Mouse (Mus musculus) heart, adult 2 months (tissue): ENCODE data around the gene Slc48a1. TPM values are rescaled to one million over a fixed set of nuclear protein-coding genes. Genes with fewer than 3 reads are reported as not detected.

Experiments used
- DNase-seq, 2 experiments: peaks; one replicate each; pipeline ENCODE4 v3.0.0; 2021
- H3K27ac ChIP-seq: fragments of 200-600 bp; 2 replicates; pipeline ENCODE4 v1.8.1; 2022
- H3K27me3 ChIP-seq: fragments of 200-500 bp; 2 replicates; pipeline ENCODE4 v1.6.1; 2012; ENCODE audit warnings: mild to moderate bottlenecking, low read length, inconsistent platforms, mixed read lengths; ENCODE audit not compliant: control insufficient read depth, insufficient read depth
- H3K36me3 ChIP-seq: fragments of 200-500 bp; 2 replicates; pipeline ENCODE4 v1.6.1; 2012; ENCODE audit warnings: low read length, inconsistent platforms; ENCODE audit not compliant: control insufficient read depth, insufficient read depth
- H3K4me1 ChIP-seq: fragments of 200-500 bp; 2 replicates; pipeline ENCODE4 v1.6.1; 2011; ENCODE audit warnings: low read length; ENCODE audit not compliant: control insufficient read depth, insufficient read depth
- H3K4me3 ChIP-seq: fragments of 200-600 bp; 2 replicates; pipeline ENCODE4 v1.8.1; 2022
- H3K79me2 ChIP-seq: fragments of 200-500 bp; replicated peaks from 2 replicates; pipeline ENCODE4 v1.6.1; 2012; ENCODE audit warnings: mild to moderate bottlenecking, inconsistent platforms, low read length, moderate library complexity, mixed read lengths; ENCODE audit not compliant: control insufficient read depth, insufficient read depth
- H3K9ac ChIP-seq: fragments of 200-500 bp; 2 replicates; pipeline ENCODE4 v1.6.1; 2012; ENCODE audit warnings: low read depth, mild to moderate bottlenecking, control low read depth, inconsistent platforms, low read length, mixed read lengths
- CTCF ChIP-seq: fragments of 200-600 bp; IDR thresholded peaks from 2 replicates; pipeline ENCODE4 v1.8.1; 2022; ENCODE audit warnings: antibody characterized with exemption, mild to moderate bottlenecking, moderate library complexity
- EP300 ChIP-seq: fragments of 200-500 bp; IDR thresholded peaks from 2 replicates; pipeline ENCODE4 v1.6.1; 2011; ENCODE audit warnings: low read depth, low read length, control low read depth; ENCODE audit not compliant: insufficient read depth
- POLR2A ChIP-seq: fragments of 200-500 bp; IDR thresholded peaks from 2 replicates; pipeline ENCODE4 v1.6.1; 2011; ENCODE audit warnings: mild to moderate bottlenecking, low read depth, low read length, control low read depth; ENCODE audit not compliant: insufficient read depth
- WGBS: fragments of 180-500 bp; shearing (Covaris S2); methylation state at CpG from one replicate; pipeline ENCODE4 v1.1.7; 2018; 5-methylcytosine and 5-hydroxymethylcytosine counted together
- intact Hi-C: fragments of 180-260 bp; cut with DNase I; formaldehyde crosslinking; loops from one replicate; pipeline ENCODE4 v1.15.1; 2025
- polyA plus RNA-seq: library from polyadenylated mRNA; depleted of rRNA; stranded (reverse); fragments of >200 nt; gene quantifications from 2 replicates; pipeline ENCODE4 v1.2.3, GENCODE M21; 2012
- total RNA-seq, 2 experiments: library from RNA; stranded (reverse); gene quantifications; 2 replicates each; pipeline ENCODE4 v1.2.3; 2021

Slc48a1 gene
- total and polyA plus RNA-seq, 3 experiments: 72.7 to 85.3 (median 73.0) TPM

DNA sequence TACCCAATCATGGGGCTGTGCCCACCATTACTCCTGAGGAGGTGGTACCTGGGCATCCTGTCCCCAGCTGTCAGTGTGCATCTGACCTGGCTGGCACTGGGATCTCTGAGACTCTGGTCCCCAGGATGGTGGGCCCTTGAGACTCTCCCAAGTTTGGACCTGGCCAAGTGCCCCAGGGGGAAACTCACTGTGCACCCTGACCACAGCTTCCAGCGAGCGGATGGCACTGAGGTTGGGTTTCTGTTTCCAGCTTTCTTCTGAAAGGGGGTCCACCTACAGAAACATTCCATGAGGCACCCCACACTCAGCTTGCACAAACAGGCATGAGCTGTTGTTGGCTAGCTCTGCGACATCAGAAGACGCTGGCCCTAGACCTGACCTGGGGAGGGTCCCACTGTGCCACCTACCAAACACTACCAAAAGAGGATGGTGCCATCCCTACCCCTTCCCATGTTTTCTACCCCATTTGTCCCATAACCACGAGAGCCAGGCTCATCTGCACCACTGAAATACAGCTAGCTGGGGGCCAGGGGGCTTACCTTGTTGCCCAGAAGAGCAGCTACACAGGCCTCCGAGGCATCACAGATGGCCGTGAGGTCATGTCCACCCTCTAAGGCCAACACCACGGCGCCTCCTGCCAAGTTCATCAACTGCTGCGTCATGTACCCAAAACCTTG lies 17.4 kb downstream of the Slc48a1 start:
- WGBS: 97% methylated on average over 10 of the region's 10 CpGs
- no peaks in the 10 kb centered on the region for H3K27me3 ChIP-seq
- TF ChIP-seq POLR2A: no peak
- no peak for TF ChIP-seq CTCF
- TF ChIP-seq EP300: no peak
- no peak overlapping the region for H3K9ac ChIP-seq
- H3K79me2 ChIP-seq: no peaks in the 10 kb centered on the region
- intact Hi-C loops: no loop called here
- H3K4me3 ChIP-seq: no peak overlapping the region
- no peak for DNase-seq
- no peaks in the 10 kb centered on the region for H3K36me3 ChIP-seq
- H3K4me1 ChIP-seq: no peaks in the 10 kb centered on the region
- no peak overlapping the region for H3K27ac ChIP-seq

DNA sequence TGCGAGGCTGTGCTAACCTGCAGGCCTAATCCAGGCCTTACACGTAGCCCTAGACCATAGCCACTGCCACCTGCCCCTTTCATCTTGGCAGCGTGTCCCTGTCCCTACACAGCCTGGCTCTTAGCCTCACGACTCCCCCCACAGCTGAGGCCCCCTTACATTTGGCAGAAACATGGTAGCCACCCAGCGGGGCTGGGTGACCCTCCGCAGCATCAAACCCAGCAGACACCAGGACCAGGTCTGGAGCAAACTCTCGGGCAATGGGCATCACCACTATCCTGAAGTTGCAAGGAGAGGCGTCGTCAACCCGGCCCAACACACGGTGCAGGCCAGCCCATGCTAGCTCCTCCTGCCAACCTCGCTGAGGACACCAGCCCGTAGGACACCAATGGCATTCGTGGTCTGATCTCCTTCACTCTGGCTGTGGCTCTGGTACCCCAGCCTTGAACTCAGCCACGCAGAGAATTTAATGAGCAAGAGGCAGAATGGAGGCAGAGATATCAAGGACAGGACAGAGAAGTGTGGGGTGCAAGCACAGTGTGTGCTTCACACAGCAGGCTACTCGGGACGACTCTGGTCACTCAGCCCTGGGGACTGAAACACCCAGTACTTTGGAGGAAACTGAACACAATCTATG lies 18.5 kb downstream of the Slc48a1 start:
- no peaks in the 10 kb centered on the region for H3K27me3 ChIP-seq
- intact Hi-C loops: no loop called here

DNA sequence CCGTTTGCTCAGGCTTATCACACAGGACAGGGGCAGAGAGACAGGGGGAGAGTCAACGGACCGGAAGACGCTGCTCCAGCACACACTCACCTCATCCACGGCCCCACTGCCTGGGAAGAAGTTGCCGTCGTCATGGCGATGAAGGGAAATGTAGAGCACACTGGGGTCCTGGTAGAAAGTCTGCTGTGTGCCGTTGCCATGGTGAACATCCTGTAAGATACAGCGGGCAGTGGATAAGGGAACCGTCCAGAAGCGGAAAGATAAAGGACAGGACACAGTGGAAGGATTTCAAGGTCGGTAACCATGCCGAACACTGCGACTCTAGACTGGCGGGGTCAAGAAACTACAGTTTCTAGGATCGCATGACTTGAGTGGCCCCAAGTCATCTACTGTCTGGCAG lies 19.8 kb downstream of the Slc48a1 start:
- Histone ChIP-seq H3K9ac (no peak overlapping the region), H3K36me3 (no peaks in the 10 kb centered on the region), H3K27ac (no peak overlapping the region), H3K79me2 (no peaks in the 10 kb centered on the region), H3K4me1 (no peaks in the 10 kb centered on the region), H3K27me3 (no peaks in the 10 kb centered on the region), H3K4me3 (no peak overlapping the region)
- TF ChIP-seq POLR2A: no peak
- TF ChIP-seq EP300: no peak
- no peak for TF ChIP-seq CTCF
- 61% methylated on average over 17 of the region's 17 CpGs for WGBS
- intact Hi-C loops: no loop called here
- no peak for DNase-seq

More for the DNA sequence above, 18.5 kb downstream of the Slc48a1 start:
- TF ChIP-seq EP300 (no peak), POLR2A (no peak), CTCF (no peak)
- Histone ChIP-seq H3K79me2 (no peaks in the 10 kb centered on the region), H3K27ac (no peak overlapping the region), H3K36me3 (no peaks in the 10 kb centered on the region), H3K9ac (no peak overlapping the region), H3K4me3 (no peak overlapping the region), H3K4me1 (no peaks in the 10 kb centered on the region)
- 92% methylated on average over 17 of the region's 17 CpGs for WGBS
- no peak for DNase-seq

DNA sequence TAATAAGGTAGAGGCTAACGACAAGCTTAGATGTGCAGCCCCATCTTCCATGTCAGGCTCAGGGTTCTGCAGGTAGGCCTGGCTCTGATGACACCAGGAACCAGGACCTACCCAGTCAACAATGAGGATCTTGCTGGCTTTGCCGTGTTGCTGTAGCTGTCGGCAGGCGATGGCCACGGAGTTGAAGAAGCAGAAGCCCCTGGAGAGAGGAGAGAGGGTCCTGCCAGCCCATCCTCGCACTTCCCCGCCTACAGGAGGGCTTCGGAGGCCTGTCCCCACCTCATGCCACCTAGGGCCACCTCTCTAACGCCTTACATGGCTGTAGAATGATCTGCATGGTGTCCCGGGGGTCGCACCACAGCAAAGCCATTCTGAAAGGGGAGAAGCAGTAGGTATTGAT lies 21.1 kb downstream of the Slc48a1 start:
- H3K9ac ChIP-seq: no peak overlapping the region
- intact Hi-C loops: no loop called here
- TF ChIP-seq EP300 (no peak), POLR2A (no peak), CTCF (no peak)
- H3K36me3 ChIP-seq: no peaks in the 10 kb centered on the region
- DNase-seq: no peak
- 78% methylated on average over 10 of the region's 11 CpGs for WGBS
- H3K79me2 ChIP-seq: no peaks in the 10 kb centered on the region
- no peak overlapping the region for H3K27ac ChIP-seq
- H3K4me3 ChIP-seq: no peak overlapping the region
- H3K4me1 ChIP-seq: no peaks in the 10 kb centered on the region
- no peaks in the 10 kb centered on the region for H3K27me3 ChIP-seq

DNA sequence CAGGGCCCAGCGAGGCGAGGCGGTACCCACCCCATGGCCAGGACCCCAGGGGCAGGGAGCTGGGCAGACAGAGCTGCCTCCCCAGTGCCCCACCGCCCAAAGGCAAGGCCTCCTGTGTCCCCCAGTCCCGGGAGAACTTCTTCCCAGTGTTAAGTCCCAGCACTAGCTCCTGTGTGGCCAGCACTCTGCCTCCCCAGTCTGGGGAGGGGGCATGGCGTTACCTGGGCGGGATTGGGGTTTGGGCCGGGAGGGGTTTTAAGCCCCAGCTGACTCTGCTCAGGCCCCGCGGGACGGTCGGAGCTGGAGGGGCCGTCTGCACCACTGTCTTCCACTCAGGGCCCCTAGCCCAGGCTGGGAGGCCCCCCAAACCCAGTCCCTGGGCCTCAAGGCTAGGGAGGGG lies 22.5 kb downstream of the Slc48a1 start:
- H3K4me1 ChIP-seq: no peaks in the 10 kb centered on the region
- H3K4me3 ChIP-seq: no peak overlapping the region
- intact Hi-C loops: no loop called here
- H3K27me3 ChIP-seq: no peaks in the 10 kb centered on the region
- TF ChIP-seq EP300 (no peak), CTCF (no peak), POLR2A (no peak)
- no peak overlapping the region for H3K27ac ChIP-seq
- 87% methylated on average over 13 of the region's 13 CpGs for WGBS
- DNase-seq: no peak
- H3K36me3 ChIP-seq: no peaks in the 10 kb centered on the region
- H3K9ac ChIP-seq: no peak overlapping the region
- H3K79me2 ChIP-seq: no peaks in the 10 kb centered on the region

DNA sequence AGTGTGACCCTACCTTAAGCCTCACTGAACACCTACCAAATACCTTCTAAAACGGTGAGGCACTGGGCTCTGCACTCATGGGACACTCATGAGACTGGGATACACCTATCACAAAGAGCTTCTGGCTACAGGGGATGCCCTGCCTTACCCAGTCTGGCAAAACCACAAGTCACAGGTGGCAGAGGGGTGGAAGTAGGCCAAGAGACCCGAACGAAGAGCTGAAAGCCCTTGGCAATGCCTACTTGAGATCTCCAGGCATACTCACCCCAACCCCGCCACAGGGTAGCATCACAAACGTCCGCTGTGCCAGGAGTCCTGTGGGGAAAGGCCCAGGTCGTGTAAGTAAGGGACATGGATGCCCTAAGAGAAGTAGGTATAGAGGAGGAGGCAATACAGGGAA lies 23.5 kb downstream of the Slc48a1 start:
- Histone ChIP-seq H3K79me2 (no peaks in the 10 kb centered on the region), H3K36me3 (no peaks in the 10 kb centered on the region), H3K9ac (no peak overlapping the region), H3K4me1 (no peaks in the 10 kb centered on the region), H3K27ac (no peak overlapping the region), H3K27me3 (no peaks in the 10 kb centered on the region), H3K4me3 (no peak overlapping the region)
- 78% methylated on average over 7 of the region's 7 CpGs for WGBS
- no peak for DNase-seq
- TF ChIP-seq POLR2A: no peak
- no peak for TF ChIP-seq CTCF
- no peak for TF ChIP-seq EP300
- intact Hi-C loops: no loop called here
